Mouse (Mus musculus) MEL (cell line): ENCODE measurements around the gene Tex9. TPM values are rescaled to one million over a fixed set of nuclear protein-coding genes. Genes with fewer than 3 reads are reported as not detected.
A peak's percentile ranks its signal among the peaks of the same experiment; 100 is the strongest.
"Not testable (repeated sequence)": the region's sequence is repeated elsewhere in the genome, so short reads cannot be mapped to it uniquely, and the experiment has no call there.

Source experiments
- DNase-seq: peaks from one replicate; pipeline ENCODE4 v3.0.0; 2011; ENCODE audit warnings: low read depth, low spot score
- H3K27ac ChIP-seq: 2 replicates; pipeline ENCODE4 v1.5.1; 2012; ENCODE audit warnings: low read depth, mild to moderate bottlenecking, control low read depth, low read length, moderate library complexity; ENCODE audit not compliant: control insufficient read depth
- H3K27me3 ChIP-seq, 2 experiments: fragments of 150-350 bp in 1 of 2; sonication (generic) in 1 of 2; 2 replicates each; pipeline ENCODE4 v1.6.1; 2012; ENCODE audit warnings: low read length in 2 of 2, mild to moderate bottlenecking in 2 of 2, improper control_type of control experiment in 1 of 2, moderate library complexity in 1 of 2; ENCODE audit not compliant: insufficient read depth in 2 of 2, control insufficient read depth in 1 of 2
- H3K36me3 ChIP-seq, 2 experiments: 2 replicates each; pipeline ENCODE4 v1.6.1; 2012 to 2014; ENCODE audit warnings: low read length in 2 of 2, improper control_type of control experiment in 1 of 2, inconsistent platforms in 1 of 2, mild to moderate bottlenecking in 1 of 2; ENCODE audit not compliant: insufficient read depth in 2 of 2, control insufficient read depth in 1 of 2
- H3K4me1 ChIP-seq, 2 experiments: fragments of 150-350 bp in 1 of 2; sonication (generic) in 1 of 2; 2 replicates each; pipeline ENCODE4 v1.6.1; 2012; ENCODE audit warnings: low read length in 2 of 2, improper control_type of control experiment in 1 of 2, mild to moderate bottlenecking in 1 of 2; ENCODE audit not compliant: insufficient read depth in 2 of 2, control insufficient read depth in 1 of 2
- H3K4me3 ChIP-seq, 2 experiments: fragments of 150-350 bp in 1 of 2; sonication (generic) in 1 of 2; 2 replicates each; pipeline ENCODE4 v1.5.1; 2012; ENCODE audit warnings: low read depth in 2 of 2, low read length in 2 of 2, mild to moderate bottlenecking in 2 of 2, moderate library complexity in 2 of 2, control low read depth in 1 of 2, improper control_type of control experiment in 1 of 2; ENCODE audit not compliant: control insufficient read depth in 1 of 2, insufficient read depth in 1 of 2
- H3K79me2 ChIP-seq: 2 replicates; pipeline ENCODE4 v1.6.1; 2012; ENCODE audit warnings: mild to moderate bottlenecking, low read length, moderate library complexity; ENCODE audit not compliant: control insufficient read depth, poor library complexity, insufficient read depth
- H3K9ac ChIP-seq: 2 replicates; pipeline ENCODE4 v1.6.1; 2012; ENCODE audit warnings: low read depth, mild to moderate bottlenecking, control low read depth, low read length, moderate library complexity; ENCODE audit not compliant: control insufficient read depth, poor library complexity, severe bottlenecking
- H3K9me3 ChIP-seq: fragments of 150-350 bp; sonication (generic); replicated peaks from 2 replicates; pipeline ENCODE4 v1.6.1; 2012; ENCODE audit warnings: mild to moderate bottlenecking, low read length, improper control_type of control experiment, moderate library complexity; ENCODE audit not compliant: insufficient read depth
- CHD2 ChIP-seq: IDR thresholded peaks from 2 replicates; pipeline ENCODE4 v1.6.1; 2011; ENCODE audit warnings: low read length, improper control_type of control experiment
- CTCF ChIP-seq, 3 experiments: IDR thresholded peaks in 2 of 3; conservative IDR thresholded peaks in 1 of 3; 2 replicates each; pipeline ENCODE4 v1.5.1; 2011 to 2012; ENCODE audit warnings: low read length in 3 of 3, low read depth in 2 of 3, mild to moderate bottlenecking in 2 of 3, improper control_type of control experiment in 1 of 3, inconsistent platforms in 1 of 3, mixed read lengths in 1 of 3, moderate library complexity in 1 of 3; ENCODE audit not compliant: control insufficient read depth in 1 of 3, insufficient read depth in 1 of 3, poor library complexity in 1 of 3, severe bottlenecking in 1 of 3
- ELF1 ChIP-seq: IDR thresholded peaks from 2 replicates; pipeline ENCODE4 v1.6.1; 2014; ENCODE audit warnings: low read depth, mild to moderate bottlenecking, inconsistent platforms, low read length, improper control_type of control experiment, moderate library complexity
- EP300 ChIP-seq, 2 experiments: IDR thresholded peaks; 2 replicates each; pipeline ENCODE4 v1.6.1; 2011; ENCODE audit warnings: improper control_type of control experiment in 2 of 2, low read length in 2 of 2, low read depth in 1 of 2, mild to moderate bottlenecking in 1 of 2
- ETS1 ChIP-seq: IDR thresholded peaks from 2 replicates; pipeline ENCODE4 v1.6.1; 2012; ENCODE audit warnings: low read depth, mild to moderate bottlenecking, inconsistent platforms, low read length, improper control_type of control experiment, moderate library complexity
- HCFC1 ChIP-seq: IDR thresholded peaks from 2 replicates; pipeline ENCODE4 v1.6.1; 2012; ENCODE audit warnings: low read depth, mild to moderate bottlenecking, inconsistent platforms, low read length, improper control_type of control experiment, moderate library complexity
- MAX ChIP-seq: IDR thresholded peaks from 2 replicates; pipeline ENCODE4 v1.6.1; 2011; ENCODE audit warnings: low read length, improper control_type of control experiment
- MAZ ChIP-seq: IDR thresholded peaks from 2 replicates; pipeline ENCODE4 v1.6.1; 2012; ENCODE audit warnings: low read depth, mild to moderate bottlenecking, inconsistent platforms, low read length, improper control_type of control experiment
- MXI1 ChIP-seq: IDR thresholded peaks from 2 replicates; pipeline ENCODE4 v1.6.1; 2011; ENCODE audit warnings: mild to moderate bottlenecking, low read depth, low read length, improper control_type of control experiment
- MYC ChIP-seq: IDR thresholded peaks from 2 replicates; pipeline ENCODE4 v1.6.1; 2011; ENCODE audit warnings: low read depth, mild to moderate bottlenecking, low read length, improper control_type of control experiment, moderate library complexity
- NELFE ChIP-seq: IDR thresholded peaks from 2 replicates; pipeline ENCODE4 v1.6.1; 2011; ENCODE audit warnings: low read depth, low read length, improper control_type of control experiment
- POLR2A ChIP-seq, 2 experiments: IDR thresholded peaks; 2 replicates each; pipeline ENCODE4 v1.6.1; 2011 to 2012; ENCODE audit warnings: low read length in 2 of 2, mild to moderate bottlenecking in 2 of 2, control low read depth in 1 of 2, improper control_type of control experiment in 1 of 2, low read depth in 1 of 2, moderate library complexity in 1 of 2; ENCODE audit not compliant: control insufficient read depth in 1 of 2, insufficient read depth in 1 of 2, poor library complexity in 1 of 2
- RAD21 ChIP-seq: IDR thresholded peaks from 2 replicates; pipeline ENCODE4 v1.6.1; 2011; ENCODE audit warnings: mild to moderate bottlenecking, low read depth, low read length, improper control_type of control experiment
- TCF12 ChIP-seq: IDR thresholded peaks from 2 replicates; pipeline ENCODE4 v1.6.1; 2014; ENCODE audit warnings: low read depth, mild to moderate bottlenecking, inconsistent platforms, low read length, improper control_type of control experiment, moderate library complexity
- UBTF ChIP-seq: IDR thresholded peaks from 2 replicates; pipeline ENCODE4 v1.6.1; 2012; ENCODE audit warnings: low read depth, mild to moderate bottlenecking, inconsistent platforms, low read length, improper control_type of control experiment, moderate library complexity, borderline replicate concordance; ENCODE audit not compliant: insufficient read depth
- ZMIZ1 ChIP-seq: IDR thresholded peaks from 2 replicates; pipeline ENCODE4 v1.6.1; 2012; ENCODE audit warnings: low read depth, mild to moderate bottlenecking, inconsistent platforms, low read length, improper control_type of control experiment, moderate library complexity
- ZNF384 ChIP-seq: IDR thresholded peaks from 2 replicates; pipeline ENCODE4 v1.6.1; 2012; ENCODE audit warnings: low read depth, mild to moderate bottlenecking, inconsistent platforms, low read length, improper control_type of control experiment
- polyA plus RNA-seq, 2 experiments: library from polyadenylated mRNA; stranded (reverse) in 1 of 2; unstranded in 1 of 2; fragments of >175 nt in 1 of 2; fragments of >200 nt in 1 of 2; gene quantifications; 2 replicates each; pipeline versions ENCODE4 v1.2.1 to v1.2.4; 2012; ENCODE audit warnings: low replicate concordance in 2 of 2, low read depth in 1 of 2; ENCODE audit not compliant: insufficient read length in 2 of 2, insufficient read depth in 1 of 2, missing spikeins in 1 of 2
- total RNA-seq: library from RNA; depleted of rRNA; stranded (reverse); fragments of 300-350 nt; gene quantifications from 2 replicates; pipeline ENCODE4 v1.2.3, GENCODE M21; 2012

The Tex9 gene
- total and polyA plus RNA-seq, 3 experiments, result 7.0 to 17.1 TPM; not detected in 1

- no peak for TF ChIP-seq TCF12
- TF ChIP-seq EP300 (IDR thresholded peaks at IDR 0.05; ENCODE audit: low read depth in 1 of 2, low read length in 2 of 2), result peak in 1 of 2 experiments; percentile 18; a peak in 1 of 4 replicates
- TF ChIP-seq MXI1, result no peak
- TF ChIP-seq MAZ, result no peak
- peak; percentile 84 to 96 (median 90) for TF ChIP-seq CTCF (IDR thresholded peaks at IDR 0.05 in 2 of 3, conservative IDR thresholded peaks at IDR 0.05 in 1 of 3; ENCODE audit: control insufficient read depth in 1 of 3, insufficient read depth in 1 of 3, low read depth in 2 of 3, low read length in 3 of 3, poor library complexity in 1 of 3, severe bottlenecking in 1 of 3)
- TF ChIP-seq ZMIZ1, result no peak
- TF ChIP-seq POLR2A (IDR thresholded peaks at IDR 0.05; ENCODE audit: control insufficient read depth in 1 of 2, insufficient read depth in 1 of 2, low read depth in 1 of 2, low read length in 2 of 2, poor library complexity in 1 of 2), result no peak
- TF ChIP-seq CHD2, result no peak
Measured at GRCm38 (mm10) chr9:72458233-72458632, 33.8 kb downstream of the Tex9 start (continued).

- peaks cover 6 to 9% of the 10 kb centered on the region in 2 experiments for H3K4me1 ChIP-seq
- H3K4me3 ChIP-seq, result no peak overlapping the region
- H3K27ac ChIP-seq, result no peak overlapping the region
- no peaks in the 10 kb centered on the region for H3K9me3 ChIP-seq
- TF ChIP-seq MYC (no peak), HCFC1 (no peak), ELF1 (no peak), CHD2 (no peak), NELFE (no peak), ZNF384 (no peak), RAD21 (no peak), ETS1 (no peak), EP300 (IDR thresholded peaks at IDR 0.05; ENCODE audit: low read depth in 1 of 2, low read length in 2 of 2) (no peak), UBTF (no peak)
- peaks cover 22 to 41% of the 10 kb centered on the region in 2 experiments for H3K36me3 ChIP-seq
- H3K9ac ChIP-seq, result no peak overlapping the region
- H3K79me2 ChIP-seq, result peaks cover 3% of the 10 kb centered on the region
- H3K27me3 ChIP-seq, result no peaks in the 10 kb centered on the region
- no peak for DNase-seq
Measured at GRCm38 (mm10) chr9:72456374-72456773, 35.6 kb downstream of the Tex9 start.

GRCm38 (mm10) chr9:72454281-72454680 is 37.7 kb downstream of the Tex9 start:
- H3K4me3 ChIP-seq, H3K9ac ChIP-seq, H3K27me3 ChIP-seq, H3K9me3 ChIP-seq, DNase-seq, H3K79me2 ChIP-seq, H3K27ac ChIP-seq: not testable (repeated sequence)
- peak; percentile 65 for TF ChIP-seq MAX
- H3K36me3 ChIP-seq, result peaks cover 19 to 50% of the 10 kb centered on the region in 2 experiments
- peaks cover 11 to 14% of the 10 kb centered on the region in 2 experiments for H3K4me1 ChIP-seq
